Mouse (Mus musculus) liver, embryonic 14.5 days (tissue): ENCODE measurements around the gene Arhgef16. TPM values are rescaled to one million over a fixed set of nuclear protein-coding genes. Genes with fewer than 3 reads are reported as not detected.
A peak's percentile ranks its signal among the peaks of the same experiment; 100 is the strongest.

Experiments used
- ATAC-seq: fragments of 200-750 bp; cut with Nextera tagmentation; 2 replicates; pipeline ENCODE4 v1.8.0; 2017; ENCODE audit warnings: moderate number of reproducible peaks, mild to moderate bottlenecking, moderate library complexity; ENCODE audit not compliant: insufficient read depth
- DNase-seq, 3 experiments: peaks; one replicate each; pipeline ENCODE4 v3.0.0-alpha.2; 2012 to 2013; ENCODE audit warnings: low read depth in 3 of 3, low spot score in 3 of 3
- H3K27ac ChIP-seq: fragments of 300-500 bp; sonication (generic); 2 replicates; pipeline ENCODE4 v1.5.1; 2014; ENCODE audit warnings: moderate library complexity, mild to moderate bottlenecking, control low read depth, inconsistent platforms
- H3K27me3 ChIP-seq: fragments of 300-500 bp; sonication (generic); 2 replicates; pipeline ENCODE4 v1.6.1; 2014; ENCODE audit warnings: mild to moderate bottlenecking, low read length, moderate library complexity; ENCODE audit not compliant: control insufficient read depth, insufficient read depth
- H3K36me3 ChIP-seq: fragments of 300-500 bp; sonication (generic); replicated peaks from 2 replicates; pipeline ENCODE4 v1.6.1; 2014; ENCODE audit warnings: low read depth; ENCODE audit not compliant: control insufficient read depth, insufficient read depth
- H3K4me1 ChIP-seq, 2 experiments: fragments of 200-500 bp in 1 of 2; fragments of 300-500 bp in 1 of 2; sonication (generic) in 1 of 2; replicated peaks; 2 replicates each; pipeline ENCODE4 v1.6.1; 2012 to 2014; ENCODE audit warnings: antibody characterized with exemption in 1 of 2, inconsistent platforms in 1 of 2, low read length in 1 of 2; ENCODE audit not compliant: control insufficient read depth in 2 of 2, insufficient read depth in 2 of 2
- H3K4me2 ChIP-seq: fragments of 300-500 bp; sonication (generic); 2 replicates; pipeline ENCODE4 v1.6.1; 2014; ENCODE audit warnings: low read depth, mild to moderate bottlenecking, control low read depth, moderate library complexity
- H3K4me3 ChIP-seq, 2 experiments: fragments of 200-500 bp in 1 of 2; fragments of 300-500 bp in 1 of 2; sonication (generic) in 1 of 2; 2 replicates each; pipeline ENCODE4 v1.5.1; 2012 to 2014; ENCODE audit warnings: low read depth in 2 of 2, low read length in 2 of 2, mild to moderate bottlenecking in 2 of 2, control low read depth in 1 of 2, inconsistent platforms in 1 of 2, moderate library complexity in 1 of 2; ENCODE audit not compliant: insufficient read depth in 1 of 2
- H3K9ac ChIP-seq: fragments of 300-500 bp; sonication (generic); replicated peaks from 2 replicates; pipeline ENCODE4 v1.6.1; 2014; ENCODE audit warnings: mild to moderate bottlenecking, control low read depth, moderate library complexity
- H3K9me3 ChIP-seq: fragments of 300-500 bp; sonication (generic); 2 replicates; pipeline ENCODE4 v1.6.1; 2016; ENCODE audit warnings: low read length, mixed read lengths; ENCODE audit not compliant: control insufficient read depth
- CTCF ChIP-seq: IDR thresholded peaks from 2 replicates; pipeline ENCODE4 v1.5.1; 2016; ENCODE audit warnings: antibody characterized with exemption, low read depth, control low read depth
- EP300 ChIP-seq: IDR thresholded peaks from 2 replicates; pipeline ENCODE4 v1.6.1; 2016; ENCODE audit warnings: antibody characterized with exemption, low read depth
- WGBS: fragments of 180-500 bp; shearing (Covaris S2); extraction: QIAGEN DNeasy Blood & Tissue Kit; methylation state at CpG from one replicate; pipeline ENCODE4 v1.1.7; 2014; ENCODE audit not compliant: insufficient replicate concordance; 5-methylcytosine and 5-hydroxymethylcytosine counted together
- polyA plus RNA-seq, 2 experiments: library from polyadenylated mRNA; depleted of rRNA in 1 of 2; stranded (reverse) in 1 of 2; unstranded in 1 of 2; fragments of >200 nt; fragmentation: Nextera tagmentation in 1 of 2; extraction: Ambion mirVana in 1 of 2; gene quantifications; 2 replicates each; pipeline versions ENCODE4 v1.2.1 to v1.2.3; 2012 to 2014

Arhgef16 gene
- polyA plus RNA-seq (2012; rRNA removed): 2.5 and 2.8 TPM in 2 replicates
- 3.6 and 4.3 TPM in 2 replicates for polyA plus RNA-seq (2014; fragmentation: Nextera tagmentation; extraction: Ambion mirVana)

GRCm38 (mm10) chr4:154301466-154301881 is at the start of gene Arhgef16:
Gene Arhgef16 (minus strand): TSS chr4:154301676.
- H3K4me1 ChIP-seq: no peaks in the 10 kb centered on the region
- H3K4me2 ChIP-seq: no peak within 1 kb of the TSS

GRCm38 (mm10) chr4:154348197-154348786 is 46.8 kb upstream of the Arhgef16 start:
- no peaks in the 10 kb centered on the region for H3K27me3 ChIP-seq
- DNase-seq (no peak), ATAC-seq (no peak)
- 49% methylated on average over 11 of the region's 11 CpGs for WGBS
- no peak overlapping the region for H3K9ac ChIP-seq
- H3K9me3 ChIP-seq: no peaks in the 10 kb centered on the region
- H3K27ac ChIP-seq: no peak overlapping the region
- H3K4me1 ChIP-seq: no peaks in the 10 kb centered on the region
- TF ChIP-seq EP300: no peak
- no peak for TF ChIP-seq CTCF
- no peak overlapping the region for H3K4me2 ChIP-seq
- no peaks in the 10 kb centered on the region for H3K36me3 ChIP-seq
- H3K4me3 ChIP-seq: no peak overlapping the region

More at GRCm38 (mm10) chr4:154301466-154301881, at the start of gene Arhgef16:
- no peak within 1 kb of the TSS for H3K9ac ChIP-seq
- no peaks in the 10 kb centered on the region for H3K36me3 ChIP-seq
- no peaks in the 10 kb centered on the region for H3K9me3 ChIP-seq
- H3K27ac ChIP-seq: no peak within 1 kb of the TSS
- peak; percentile 90 for TF ChIP-seq CTCF
- TF ChIP-seq EP300: no peak
- DNase-seq: peak in 1 of 3 experiments; percentile 17
- ATAC-seq: peak; percentile 30; the same call in 1 of the 2 replicates
- WGBS: 15% methylated on average over 7 of the region's 7 CpGs
- peaks cover 17% of the 10 kb centered on the region for H3K27me3 ChIP-seq
- H3K4me3 ChIP-seq: no peak within 1 kb of the TSS

GRCm38 (mm10) chr4:154346731-154347522 is 45.5 kb upstream of the Arhgef16 start:
- no peak overlapping the region for H3K9ac ChIP-seq
- no peaks in the 10 kb centered on the region for H3K9me3 ChIP-seq
- no peak overlapping the region for H3K27ac ChIP-seq
- no peaks in the 10 kb centered on the region for H3K4me1 ChIP-seq
- ATAC-seq: no peak
- H3K4me3 ChIP-seq: no peak overlapping the region
- no peaks in the 10 kb centered on the region for H3K27me3 ChIP-seq
- TF ChIP-seq EP300: no peak
- no peaks in the 10 kb centered on the region for H3K36me3 ChIP-seq
- no peak overlapping the region for H3K4me2 ChIP-seq
- WGBS: 57% methylated on average over 19 of the region's 19 CpGs
- DNase-seq: no peak

- H3K36me3 ChIP-seq: no peaks in the 10 kb centered on the region
- H3K4me1 ChIP-seq: no peaks in the 10 kb centered on the region; a peak in 1 of 4 replicates
- no peak overlapping the region for H3K27ac ChIP-seq
- TF ChIP-seq CTCF (no peak), EP300 (no peak)
- WGBS: 42% methylated on average over 10 of the region's 10 CpGs
- no peak overlapping the region for H3K4me2 ChIP-seq
- H3K9ac ChIP-seq: no peak overlapping the region
- no peak overlapping the region for H3K4me3 ChIP-seq
- H3K9me3 ChIP-seq: no peaks in the 10 kb centered on the region
- no peaks in the 10 kb centered on the region for H3K27me3 ChIP-seq
- no peak for DNase-seq
- ATAC-seq: no peak
Observed at GRCm38 (mm10) chr4:154336650-154337049, 35.2 kb upstream of the Arhgef16 start.

GRCm38 (mm10) chr4:154335761-154336160 is 34.3 kb upstream of the Arhgef16 start, which contains the start of gene B230104I21Rik:
Gene B230104I21Rik (plus strand): TSS chr4:154336127.
- Histone ChIP-seq H3K4me3 (peak within 1 kb of the TSS; percentile 23 to 40; a peak in 2 of 4 replicates), H3K4me2 (peak within 1 kb of the TSS; percentile 40), H3K4me1 (no peaks in the 10 kb centered on the region; a peak in 1 of 4 replicates), H3K27ac (no peak within 1 kb of the TSS), H3K9me3 (no peaks in the 10 kb centered on the region), H3K36me3 (no peaks in the 10 kb centered on the region), H3K27me3 (no peaks in the 10 kb centered on the region), H3K9ac (no peak within 1 kb of the TSS)
- ATAC-seq (no peak), DNase-seq (no peak)
- WGBS: 70% methylated on average over 12 of the region's 12 CpGs
- TF ChIP-seq EP300 (no peak), CTCF (no peak)
